Mouse (Mus musculus) heart, embryonic 15.5 days (tissue): Measurements from ENCODE around the gene Zfp94. TPM values are rescaled to one million over a fixed set of nuclear protein-coding genes. Genes with fewer than 3 reads are reported as not detected.

Source experiments
- ATAC-seq: fragments of 200-750 bp; cut with Nextera tagmentation; replicated peaks from 2 replicates; pipeline ENCODE4 v1.8.0; 2017; ENCODE audit warnings: low read depth, moderate TSS enrichment; ENCODE audit not compliant: insufficient number of reproducible peaks, insufficient read depth, low FRiP score
- H3K27ac ChIP-seq: fragments of 300-500 bp; sonication (generic); 2 replicates; pipeline ENCODE4 v1.5.1; 2015; ENCODE audit warnings: mild to moderate bottlenecking, inconsistent platforms
- H3K27me3 ChIP-seq: fragments of 300-500 bp; sonication (generic); 2 replicates; pipeline ENCODE4 v1.6.1; 2015; ENCODE audit warnings: inconsistent platforms
- H3K36me3 ChIP-seq: fragments of 300-500 bp; sonication (generic); 2 replicates; pipeline ENCODE4 v1.6.1; 2015; ENCODE audit warnings: mild to moderate bottlenecking, inconsistent platforms
- H3K4me1 ChIP-seq: fragments of 300-500 bp; sonication (generic); replicated peaks from 2 replicates; pipeline ENCODE4 v1.6.1; 2015; ENCODE audit warnings: inconsistent platforms
- H3K4me2 ChIP-seq: fragments of 300-500 bp; sonication (generic); 2 replicates; pipeline ENCODE4 v1.6.1; 2015; ENCODE audit warnings: inconsistent platforms, mild to moderate bottlenecking, moderate library complexity
- H3K4me3 ChIP-seq: fragments of 300-500 bp; sonication (generic); 2 replicates; pipeline ENCODE4 v1.5.1; 2015; ENCODE audit warnings: mild to moderate bottlenecking, inconsistent platforms
- H3K9ac ChIP-seq: fragments of 300-500 bp; sonication (generic); 2 replicates; pipeline ENCODE4 v1.6.1; 2015; ENCODE audit warnings: mild to moderate bottlenecking, inconsistent platforms
- H3K9me3 ChIP-seq: fragments of 300-500 bp; sonication (generic); replicated peaks from 2 replicates; pipeline ENCODE4 v1.6.1; 2016; ENCODE audit warnings: inconsistent platforms
- WGBS: fragments of 180-500 bp; shearing (Covaris S2); methylation state at CpG from one replicate; pipeline ENCODE4 v1.1.7; 2015; ENCODE audit warnings: mixed read lengths; 5-methylcytosine and 5-hydroxymethylcytosine counted together
- polyA plus RNA-seq: library from polyadenylated mRNA; unstranded; fragments of >200 nt; fragmentation: Nextera tagmentation; extraction: Ambion mirVana; gene quantifications from 2 replicates; pipeline ENCODE4 v1.2.1, GENCODE M21; 2015

Zfp94 gene
- polyA plus RNA-seq, 1 experiment from 2014 or later, result 4.3 TPM

DNA sequence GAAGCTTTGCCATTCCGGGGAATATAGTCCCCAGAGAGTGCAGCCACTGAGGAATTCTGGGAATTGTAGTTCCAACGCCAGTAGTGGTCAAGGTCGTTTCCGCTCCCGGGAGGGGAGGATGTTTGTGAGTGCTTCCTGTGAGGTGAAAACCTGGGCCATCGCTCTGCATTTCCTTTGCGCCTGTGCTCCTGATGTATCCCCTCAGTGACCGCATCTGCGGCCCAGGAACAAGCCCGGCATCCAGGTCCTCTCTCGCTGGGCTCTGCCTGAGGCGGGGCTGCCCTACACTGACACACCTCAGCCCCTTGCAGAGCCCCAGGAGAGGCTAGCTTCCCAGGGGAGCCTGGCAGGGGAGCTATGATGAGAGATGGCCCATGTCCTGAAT is 46.2 kb downstream of the Zfp94 start, which contains the start of gene Zfp93:
Gene Zfp93, plus strand, starts transcription at position 133 of the 385 bp plus-strand sequence.
- H3K4me3 ChIP-seq, result peak within 1 kb of the TSS; percentile 89
- peak; percentile 91 for ATAC-seq
- no peaks in the 10 kb centered on the region for H3K9me3 ChIP-seq
- peak within 1 kb of the TSS; percentile 81 for H3K27ac ChIP-seq
- H3K9ac ChIP-seq, result peak within 1 kb of the TSS; percentile 87
- H3K4me2 ChIP-seq, result peak within 1 kb of the TSS; percentile 90
- H3K27me3 ChIP-seq, result no peaks in the 10 kb centered on the region
- peaks cover 12% of the 10 kb centered on the region for H3K36me3 ChIP-seq
- under 1% methylated on average over 12 of the region's 12 CpGs for WGBS
- peaks cover 11% of the 10 kb centered on the region for H3K4me1 ChIP-seq

DNA sequence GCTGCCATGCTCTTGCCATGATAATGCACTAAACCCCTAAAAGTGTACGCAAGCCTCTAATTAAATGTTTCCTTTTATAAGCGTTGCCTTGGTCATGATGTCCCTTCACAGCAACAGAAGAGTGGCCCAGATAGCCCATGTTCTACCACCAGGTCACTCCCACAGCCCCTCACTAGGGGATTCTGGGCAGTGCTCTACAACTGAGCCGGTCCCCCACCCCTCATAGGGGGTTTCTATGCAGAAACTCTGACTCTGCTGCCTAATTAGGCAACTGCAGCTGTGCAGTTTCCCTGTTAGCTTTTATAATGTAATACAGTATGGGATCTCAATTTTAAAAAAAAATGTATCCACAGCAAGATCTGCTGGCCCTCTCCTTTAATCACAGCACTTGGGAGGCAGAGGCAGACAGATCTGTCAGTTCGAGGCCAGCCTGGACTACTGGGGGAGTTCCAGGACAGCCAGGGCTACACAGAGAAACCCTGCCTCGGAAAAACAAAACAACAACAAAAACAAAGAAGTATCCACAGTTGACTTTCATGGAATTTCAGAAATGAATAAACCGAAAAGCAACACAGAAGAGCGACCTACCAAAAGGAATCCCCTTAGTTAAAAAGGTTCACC is 46.7 kb downstream of the Zfp94 start:
- Histone ChIP-seq H3K9ac (peak overlapping the region; percentile 87), H3K4me2 (peak overlapping the region; percentile 90), H3K27me3 (no peaks in the 10 kb centered on the region), H3K36me3 (peaks cover 7% of the 10 kb centered on the region), H3K27ac (no peak overlapping the region), H3K4me1 (peaks cover 11% of the 10 kb centered on the region), H3K9me3 (no peaks in the 10 kb centered on the region), H3K4me3 (peak overlapping the region; percentile 89)
- no peak for ATAC-seq
- 36% methylated on average over 7 of the region's 7 CpGs for WGBS

DNA sequence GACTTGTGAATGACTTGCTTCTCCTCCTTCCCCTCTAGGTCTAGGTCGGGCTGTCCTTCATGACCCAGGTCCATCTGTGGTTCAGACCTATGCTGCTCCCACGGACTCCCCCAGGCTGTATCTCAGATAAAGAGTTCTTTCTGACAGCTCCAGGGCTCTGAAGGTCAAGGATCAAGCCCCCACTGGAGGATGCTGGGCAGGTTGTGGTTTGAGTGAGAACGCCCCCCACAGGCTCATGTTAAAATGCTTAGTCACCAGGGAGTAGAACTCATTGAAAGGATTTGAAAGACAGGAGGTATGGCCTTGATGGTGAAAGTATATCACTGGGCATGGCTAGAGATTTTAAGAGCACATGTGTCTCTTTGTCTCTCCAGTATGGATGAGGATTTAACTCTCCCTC is 47.2 kb downstream of the Zfp94 start:
- H3K9ac ChIP-seq, result no peak overlapping the region
- H3K4me1 ChIP-seq, result peaks cover 11% of the 10 kb centered on the region
- H3K4me2 ChIP-seq, result no peak overlapping the region; the same call in 1 of the 2 replicates
- peaks cover 1% of the 10 kb centered on the region; the same call in 1 of the 2 replicates for H3K36me3 ChIP-seq
- ATAC-seq, result no peak
- no peaks in the 10 kb centered on the region for H3K27me3 ChIP-seq
- H3K9me3 ChIP-seq, result no peaks in the 10 kb centered on the region
- no peak overlapping the region for H3K4me3 ChIP-seq
- H3K27ac ChIP-seq, result no peak overlapping the region
- WGBS, result 70% methylated on average over 3 of the region's 3 CpGs

DNA sequence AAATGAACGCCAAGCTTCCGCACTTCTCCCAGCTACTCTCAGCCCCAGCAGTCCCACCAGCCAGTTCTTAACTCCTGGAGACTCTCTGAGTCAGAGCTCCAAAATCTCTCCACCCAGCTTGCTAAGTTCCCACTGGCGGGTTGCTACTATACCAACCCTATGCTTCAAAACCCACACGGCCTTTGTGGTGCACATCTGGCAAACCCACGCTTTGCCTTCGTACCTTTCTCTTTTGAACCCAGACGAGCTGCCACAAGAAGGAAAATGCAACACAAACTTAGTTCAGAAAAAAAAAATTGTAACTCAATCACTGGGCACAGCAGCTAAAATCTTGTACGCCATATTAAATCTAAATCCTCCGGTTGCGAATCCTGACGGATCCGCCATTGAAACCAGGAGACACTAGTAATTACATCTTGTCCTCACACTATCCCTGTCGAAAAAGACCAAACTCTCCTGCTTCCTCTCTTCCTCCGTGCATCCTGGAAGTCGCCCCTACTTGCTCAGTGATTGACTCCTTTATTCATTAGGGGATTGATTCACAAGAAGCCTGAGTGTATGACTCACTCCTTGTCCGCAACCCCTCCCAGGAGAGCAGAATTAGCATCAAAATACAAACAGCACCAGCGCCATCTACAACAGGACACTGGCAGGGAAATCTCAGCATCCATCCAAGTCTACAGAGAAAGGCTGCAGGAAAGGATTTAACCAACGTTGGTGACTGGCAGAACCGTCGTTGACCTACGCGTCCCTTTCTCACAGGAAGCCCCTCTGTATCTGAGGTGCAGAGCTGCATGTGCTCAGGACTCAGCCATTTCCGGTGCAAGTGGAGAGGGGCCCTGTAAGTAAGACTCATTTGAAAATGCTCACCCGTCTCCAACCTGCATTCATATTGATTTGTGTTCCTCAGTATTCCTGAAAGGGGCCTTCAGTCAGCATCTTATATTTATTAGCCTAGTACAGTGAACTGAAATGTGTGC is 48.0 kb downstream of the Zfp94 start:
- 75% methylated on average over 24 of the region's 24 CpGs for WGBS

DNA sequence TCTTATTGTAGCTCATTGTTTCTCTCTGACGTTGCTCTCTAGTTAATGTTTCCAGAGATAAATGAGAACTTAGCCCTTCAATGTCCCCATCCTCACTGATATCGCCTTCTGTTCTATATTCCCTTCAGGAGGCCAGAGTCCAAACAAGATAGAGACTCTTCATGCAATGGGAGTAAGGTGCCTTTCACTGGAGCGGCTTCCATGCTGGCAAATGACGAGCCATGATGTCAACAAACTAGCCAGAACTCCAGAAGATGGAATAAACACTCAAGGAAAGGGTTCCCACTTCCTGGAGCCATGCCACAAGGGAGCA is 56.5 kb downstream of the Zfp94 start:
- Histone ChIP-seq H3K36me3 (peaks cover 22% of the 10 kb centered on the region; the same call in 1 of the 2 replicates), H3K27ac (no peak overlapping the region), H3K27me3 (no peaks in the 10 kb centered on the region), H3K9me3 (no peaks in the 10 kb centered on the region), H3K4me1 (peaks cover 5% of the 10 kb centered on the region), H3K4me3 (no peak overlapping the region), H3K4me2 (no peak overlapping the region), H3K9ac (no peak overlapping the region)
- ATAC-seq, result no peak
- 91% methylated on average over 4 of the region's 4 CpGs for WGBS

More for the DNA sequence above, 48.0 kb downstream of the Zfp94 start:
- H3K4me2 ChIP-seq, result no peak overlapping the region
- no peak overlapping the region for H3K27ac ChIP-seq
- H3K4me3 ChIP-seq, result no peak overlapping the region
- no peaks in the 10 kb centered on the region for H3K36me3 ChIP-seq
- H3K9ac ChIP-seq, result no peak overlapping the region
- no peaks in the 10 kb centered on the region for H3K9me3 ChIP-seq
- ATAC-seq, result no peak
- no peaks in the 10 kb centered on the region for H3K27me3 ChIP-seq
- peaks cover 11% of the 10 kb centered on the region for H3K4me1 ChIP-seq

DNA sequence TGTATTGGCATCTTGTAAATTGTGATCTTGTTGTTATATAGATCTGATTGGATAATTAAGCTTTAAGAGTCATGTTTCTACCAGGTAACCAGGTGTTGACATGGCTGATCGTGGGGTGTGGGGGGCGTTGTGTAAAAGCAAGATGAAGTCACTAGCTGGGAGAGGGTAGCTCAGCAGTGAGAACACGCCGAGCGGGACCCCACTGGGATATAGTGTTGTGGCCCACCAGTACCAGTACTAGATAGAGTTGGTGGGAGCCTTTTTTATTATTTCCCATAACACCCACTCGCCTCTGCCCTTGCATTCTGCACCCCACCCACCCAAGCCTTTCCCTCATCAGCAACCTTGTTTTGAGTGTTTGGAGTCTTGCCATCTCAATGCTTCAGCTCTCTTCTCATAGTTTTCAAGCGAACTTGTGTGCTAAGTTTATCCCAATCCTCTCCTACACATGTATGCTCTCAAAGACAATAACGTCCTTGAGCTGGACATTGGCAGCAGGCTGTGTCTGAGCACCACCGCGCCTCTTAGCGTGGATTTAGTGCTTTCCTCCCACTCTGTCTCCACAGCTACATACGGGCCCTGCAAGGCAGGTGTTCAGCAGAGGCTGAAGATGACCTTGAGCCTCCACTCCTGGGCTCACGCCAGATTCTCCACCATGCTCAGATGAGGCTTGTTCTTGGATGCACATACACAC is 57.0 kb downstream of the Zfp94 start:
- H3K4me3 ChIP-seq, result no peak overlapping the region
- H3K4me2 ChIP-seq, result no peak overlapping the region
- peaks cover 7% of the 10 kb centered on the region for H3K4me1 ChIP-seq
- H3K27ac ChIP-seq, result no peak overlapping the region
- peaks cover 22% of the 10 kb centered on the region; the same call in 1 of the 2 replicates for H3K36me3 ChIP-seq
- WGBS, result 82% methylated on average over 13 of the region's 13 CpGs
- no peak for ATAC-seq
- H3K9me3 ChIP-seq, result no peaks in the 10 kb centered on the region
- H3K9ac ChIP-seq, result no peak overlapping the region
- no peaks in the 10 kb centered on the region for H3K27me3 ChIP-seq

DNA sequence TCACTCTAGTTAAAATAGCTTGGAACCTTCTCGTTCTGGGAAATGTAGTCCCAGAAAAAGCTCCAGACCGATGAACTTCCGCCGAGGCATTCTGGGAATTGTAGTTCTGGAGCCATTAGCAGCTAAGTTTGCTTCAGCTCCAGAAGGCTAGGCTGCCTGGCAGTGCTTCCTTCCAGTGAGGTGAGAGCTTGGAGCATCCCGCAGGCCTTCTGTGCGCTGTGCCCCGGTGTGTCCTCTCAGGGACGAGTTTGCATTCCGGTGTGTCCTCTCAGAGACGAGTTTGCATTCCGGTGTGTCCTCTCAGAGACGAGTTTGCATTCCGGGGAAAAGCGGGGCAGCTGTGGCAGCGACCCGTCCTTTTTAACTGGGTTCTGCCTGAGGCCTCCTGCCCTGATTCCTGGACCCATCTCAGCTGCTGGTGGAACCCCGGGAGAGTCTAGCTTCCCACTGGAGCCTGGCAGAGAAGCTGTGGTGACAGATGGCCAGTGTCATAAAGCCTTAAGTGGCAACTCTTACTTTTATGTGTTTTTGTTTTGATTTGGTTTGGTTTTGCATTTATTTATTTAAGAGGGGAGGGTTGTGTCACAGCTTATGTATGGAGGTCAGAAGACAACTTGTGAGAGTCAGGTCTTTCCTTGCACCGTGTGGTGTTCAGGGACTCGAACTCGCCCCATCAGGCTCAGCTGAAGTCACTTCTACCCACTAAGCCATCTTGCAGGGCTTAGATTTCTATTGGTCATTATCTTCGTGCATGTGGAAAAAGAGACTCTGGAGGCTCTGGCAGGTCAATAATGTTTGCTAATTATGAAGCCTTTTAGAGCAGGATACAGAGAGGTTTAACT is 61.6 kb downstream of the Zfp94 start, which contains the start of gene Zfp108:
Gene Zfp108, plus strand, starts transcription at position 162 of the 842 bp plus-strand sequence.
- 19% methylated on average over 21 of the region's 21 CpGs for WGBS
- no peaks in the 10 kb centered on the region for H3K27me3 ChIP-seq

DNA sequence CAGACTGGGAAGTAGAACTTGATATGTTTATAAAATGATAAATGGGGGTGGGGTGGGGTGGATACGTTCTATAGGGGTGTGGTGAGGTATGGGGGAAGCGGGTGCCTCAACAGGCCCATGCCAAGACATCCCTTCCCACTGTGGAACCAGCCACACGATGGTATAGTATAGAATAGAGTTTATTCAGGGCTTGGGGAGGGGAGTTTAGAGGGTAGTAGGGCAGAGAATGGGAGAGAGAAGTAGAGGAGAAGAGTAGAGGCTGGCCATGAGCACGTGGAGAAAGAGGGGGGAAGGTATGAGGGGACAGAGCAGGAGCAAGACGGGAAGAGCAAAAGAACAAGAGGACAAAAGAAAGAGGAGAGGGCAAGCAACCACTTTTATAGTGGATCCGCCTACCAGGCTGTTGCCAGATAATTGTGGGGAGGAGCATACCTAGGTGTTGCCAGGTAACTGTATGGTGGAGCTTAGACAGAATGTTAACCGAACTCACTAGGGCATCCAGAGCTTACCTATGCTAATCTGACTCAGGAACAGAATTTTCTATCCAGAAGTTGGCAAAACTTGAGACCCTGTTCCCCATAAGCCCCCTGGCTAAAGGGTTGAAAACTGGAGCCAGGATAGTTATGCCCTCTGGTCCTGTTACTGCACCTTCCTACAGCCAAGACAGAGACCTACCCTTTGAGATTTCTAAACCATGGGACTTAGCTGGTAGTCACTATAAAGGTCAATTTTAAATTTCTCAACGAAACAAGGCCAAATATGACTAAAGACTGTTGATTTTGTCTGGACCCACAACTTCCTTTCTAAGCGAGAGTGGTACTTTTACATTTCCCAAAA is 62.5 kb downstream of the Zfp94 start:
- Histone ChIP-seq H3K27me3 (no peaks in the 10 kb centered on the region), H3K36me3 (no peaks in the 10 kb centered on the region), H3K4me2 (peak overlapping the region; percentile 70), H3K9ac (0 out of 2 replicates have a peak overlapping the region, but pooled peaks have one; percentile 25), H3K9me3 (no peaks in the 10 kb centered on the region), H3K4me3 (peak overlapping the region; percentile 73), H3K27ac (0 out of 2 replicates have a peak overlapping the region, but pooled peaks have one; percentile 31), H3K4me1 (peaks cover 10% of the 10 kb centered on the region)
- ATAC-seq, result no peak; the same call in 1 of the 2 replicates
- 62% methylated on average over 9 of the region's 9 CpGs for WGBS

More for the DNA sequence above, 61.6 kb downstream of the Zfp94 start, which contains the start of gene Zfp108:
- Histone ChIP-seq H3K9ac (peak within 1 kb of the TSS; percentile 64), H3K4me2 (peak within 1 kb of the TSS; percentile 70), H3K4me3 (peak within 1 kb of the TSS; percentile 73), H3K36me3 (no peaks in the 10 kb centered on the region; the same call in 1 of the 2 replicates), H3K27ac (0 out of 2 replicates have a peak within 1 kb of the TSS, but pooled peaks have one; percentile 31), H3K9me3 (no peaks in the 10 kb centered on the region), H3K4me1 (peaks cover 10% of the 10 kb centered on the region)
- peak; percentile 82 for ATAC-seq
